In genomic region chr6:60745965-60746364, GRCm38 (mm10) we compare ENCODE assay signal across 25 mouse cellular contexts.
"Had no signal": no experiment of that assay in that cellular context is flagged by ENCODE, and none has a peak within 500 bp of the region (broad histone marks: within the 10 kb centered on the region; RNA-seq: fewer than 3 reads in every experiment).

No protein-coding gene starts in this region.

- H3K9ac ChIP-seq: forebrain, embryonic 15.5 days; forebrain, postnatal 0 days; heart, embryonic 12.5 days; hindbrain, embryonic 13.5 days; hindbrain, embryonic 15.5 days; limb, embryonic 12.5 days; liver, embryonic 13.5 days; liver, embryonic 15.5 days had no signal

- DNase-seq: forebrain, postnatal 0 days; gastrocnemius, postnatal 14 days; gastrocnemius, postnatal 36 days; heart, adult 11 months; heart, adult 2 months; heart, postnatal 10 days; kidney, adult 11 months; kidney, adult 8-10 months; kidney, postnatal 14 days; kidney, postnatal 36 days; liver; liver, embryonic 13.5 days had no signal

- H3K36me3 ChIP-seq: forebrain, embryonic 15.5 days; heart, embryonic 10.5 days; heart, embryonic 12.5 days; hindbrain, embryonic 13.5 days; hindbrain, embryonic 15.5 days; limb, embryonic 10.5 days; limb, embryonic 12.5 days had no signal

- H3K4me3 ChIP-seq: forebrain, embryonic 15.5 days; heart, adult 2 months; heart, embryonic 10.5 days; heart, embryonic 12.5 days; hindbrain, embryonic 13.5 days; hindbrain, embryonic 15.5 days; layer of hippocampus, adult 2 months; left cerebral cortex, adult 2 months; limb, embryonic 10.5 days; limb, embryonic 12.5 days; liver, embryonic 13.5 days; liver, embryonic 15.5 days had no signal

- H3K9me3 ChIP-seq: forebrain, embryonic 15.5 days; heart, embryonic 10.5 days; heart, embryonic 12.5 days; hindbrain, embryonic 13.5 days; hindbrain, embryonic 15.5 days; limb, embryonic 10.5 days; limb, embryonic 12.5 days; liver, embryonic 13.5 days; liver, embryonic 15.5 days had no signal

- H3K4me1 ChIP-seq: forebrain, embryonic 15.5 days; heart, embryonic 10.5 days; heart, embryonic 12.5 days; hindbrain, embryonic 13.5 days; hindbrain, embryonic 15.5 days; limb, embryonic 10.5 days; limb, embryonic 12.5 days; liver, embryonic 13.5 days; liver, embryonic 15.5 days had no signal

- H3K4me2 ChIP-seq: forebrain, embryonic 15.5 days; heart, embryonic 12.5 days; hindbrain, embryonic 13.5 days; hindbrain, embryonic 15.5 days; limb, embryonic 12.5 days; liver, embryonic 11.5 days; liver, embryonic 13.5 days; liver, embryonic 15.5 days had no signal

- H3K27me3 ChIP-seq: forebrain, embryonic 15.5 days; heart, embryonic 12.5 days; hindbrain, embryonic 13.5 days; hindbrain, embryonic 15.5 days; limb, embryonic 12.5 days; liver, embryonic 13.5 days; liver, embryonic 15.5 days had no signal

- H3K27ac ChIP-seq: forebrain, embryonic 15.5 days; heart, adult 2 months; heart, embryonic 10.5 days; hindbrain, embryonic 13.5 days; hindbrain, embryonic 15.5 days; hindbrain, postnatal 0 days; kidney, postnatal 0 days; layer of hippocampus, adult 2 months; left cerebral cortex, adult 2 months; limb, embryonic 10.5 days; limb, embryonic 12.5 days; liver, embryonic 13.5 days; liver, embryonic 15.5 days had no signal

- ATAC-seq: forebrain, embryonic 15.5 days; forebrain, postnatal 0 days; hindbrain, postnatal 0 days had no signal
